Mouse (Mus musculus) c-Kit-positive CD71-negative TER-119-negative erythroid progenitor cells, embryonic 14.5 days (primary cell): ENCODE results near the gene Arvcf.

Experiments
- DNase-seq: peaks from one replicate; pipeline ENCODE4 v3.0.0-alpha.2; 2013; ENCODE audit warnings: low read depth

Gene Arvcf

GRCm38 (mm10) chr16:18388583-18389435 lies 40.8 kb downstream of the Arvcf start:
- DNase-seq: no peak

DNA sequence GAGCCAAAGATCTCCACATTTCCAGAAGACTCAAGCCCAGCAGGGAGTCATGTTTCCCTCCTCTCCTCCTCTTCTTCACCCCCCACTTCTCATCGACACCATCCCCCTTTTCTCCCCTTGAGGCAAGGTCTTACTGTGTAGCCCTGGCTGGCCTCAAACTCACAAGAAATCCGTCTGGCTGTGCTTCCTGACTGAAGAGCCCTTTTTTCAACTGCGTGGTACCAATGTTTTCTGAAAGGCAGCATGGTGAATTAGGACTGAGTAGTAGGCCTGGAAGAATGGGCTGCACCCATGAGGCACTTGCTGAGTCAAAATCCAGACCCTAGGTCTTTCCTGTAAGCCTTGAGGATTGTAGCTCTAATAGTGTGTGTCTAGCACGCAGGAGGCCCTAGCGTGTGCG lies 42.4 kb downstream of the Arvcf start:
- no peak for DNase-seq

DNA sequence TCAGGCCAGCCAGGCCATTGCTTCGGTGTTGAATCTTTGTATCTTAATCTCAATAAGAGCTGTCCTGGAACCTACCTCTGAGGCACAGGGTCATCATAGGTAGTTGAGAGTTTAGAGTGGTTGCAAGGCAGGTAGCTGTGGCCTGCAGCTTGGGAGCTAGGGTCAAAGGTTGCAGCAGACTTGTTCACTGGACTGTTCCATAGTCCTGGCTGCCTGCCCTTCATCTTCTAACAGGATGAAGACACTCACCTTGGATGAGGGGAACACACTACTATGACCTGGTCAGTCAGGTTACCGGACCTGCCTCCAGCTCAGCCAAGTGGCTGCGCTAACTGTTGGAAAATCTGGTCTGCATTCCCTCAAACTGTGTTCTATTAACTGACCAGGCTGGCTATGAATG lies 43.1 kb downstream of the Arvcf start:
- no peak for DNase-seq

DNA sequence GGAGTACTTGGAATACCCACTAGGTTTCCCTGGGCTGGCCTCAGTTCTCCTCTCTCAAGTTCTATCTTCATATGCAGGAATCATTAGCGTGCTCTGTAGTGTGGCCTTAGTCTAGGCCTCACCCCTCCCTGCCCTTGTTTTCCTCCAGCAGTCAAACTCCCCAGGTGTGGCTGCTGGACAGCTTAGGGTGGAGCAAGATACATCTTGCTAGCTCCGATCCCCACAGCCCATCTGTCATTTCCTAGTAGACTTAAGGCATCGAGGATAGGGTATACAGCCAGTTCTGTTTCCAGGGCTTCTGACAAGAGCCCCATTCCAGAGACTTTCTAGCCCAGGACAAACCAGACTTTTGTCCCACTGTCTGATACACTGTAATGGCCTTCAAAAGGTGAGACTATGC lies 43.7 kb downstream of the Arvcf start:
- no peak for DNase-seq

GRCm38 (mm10) chr16:18392469-18393426 lies 44.8 kb downstream of the Arvcf start:
- DNase-seq: peak; percentile 61

GRCm38 (mm10) chr16:18393595-18393994 lies 45.6 kb downstream of the Arvcf start:
- no peak for DNase-seq

DNA sequence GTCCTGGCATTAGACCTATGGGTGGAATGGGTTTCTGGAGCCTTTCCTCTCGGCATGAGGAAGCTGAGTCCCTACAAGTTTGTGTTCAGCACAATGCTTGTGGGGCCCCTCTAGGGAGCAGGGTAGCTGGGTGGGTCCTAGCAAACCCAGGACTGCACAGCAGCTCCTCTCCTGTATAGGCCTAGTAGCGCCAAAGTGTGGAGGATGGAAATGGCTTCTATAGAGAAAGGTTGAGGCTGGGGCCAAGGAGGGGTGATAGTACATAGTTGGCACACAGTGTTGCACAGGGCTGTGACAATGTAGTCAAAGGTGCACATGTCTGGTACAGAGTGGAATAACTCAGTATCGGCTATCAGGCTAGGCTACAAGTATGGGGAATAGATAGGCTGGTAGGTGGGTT lies 46.1 kb downstream of the Arvcf start:
- no peak for DNase-seq

DNA sequence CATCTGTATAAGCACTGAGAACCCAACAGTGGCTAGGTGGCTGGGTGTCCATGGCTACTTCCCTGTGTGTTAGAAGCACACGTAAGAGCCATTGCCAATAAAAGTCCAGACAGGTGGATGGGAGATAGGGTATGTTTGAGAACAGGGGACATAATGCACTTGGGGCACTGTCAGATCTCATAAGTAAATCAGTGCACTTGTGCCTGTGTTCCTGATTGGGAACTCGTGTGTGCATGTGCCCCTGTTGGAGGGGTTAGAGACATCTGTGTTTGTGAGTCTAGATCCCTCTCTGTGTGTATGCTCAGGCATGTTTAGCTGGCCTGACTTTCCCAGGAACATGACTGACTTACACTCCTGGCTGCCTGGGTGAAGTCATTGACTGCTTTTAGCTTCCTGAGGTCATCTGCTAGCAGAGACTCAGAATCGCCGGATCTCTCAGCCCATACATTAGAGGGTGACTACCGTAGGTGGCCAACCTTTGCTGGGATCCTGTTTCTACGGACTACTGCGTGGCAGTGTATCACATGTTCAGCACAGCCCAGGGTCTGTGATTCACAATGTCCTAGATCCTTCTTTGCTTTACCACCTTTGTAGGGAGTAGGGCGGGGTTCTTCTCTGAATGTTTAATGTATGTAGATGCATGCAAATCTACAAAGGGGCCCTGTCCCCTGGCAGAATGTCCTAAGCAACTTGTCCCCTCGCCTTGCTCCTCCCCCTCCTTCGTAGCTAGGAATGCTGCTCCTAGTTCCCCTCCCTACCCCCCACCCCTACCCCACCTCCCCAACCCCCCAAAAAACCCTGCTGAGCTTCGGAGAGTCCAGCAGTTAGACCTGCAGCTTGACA lies 47.0 kb downstream of the Arvcf start:
- DNase-seq: no peak

DNA sequence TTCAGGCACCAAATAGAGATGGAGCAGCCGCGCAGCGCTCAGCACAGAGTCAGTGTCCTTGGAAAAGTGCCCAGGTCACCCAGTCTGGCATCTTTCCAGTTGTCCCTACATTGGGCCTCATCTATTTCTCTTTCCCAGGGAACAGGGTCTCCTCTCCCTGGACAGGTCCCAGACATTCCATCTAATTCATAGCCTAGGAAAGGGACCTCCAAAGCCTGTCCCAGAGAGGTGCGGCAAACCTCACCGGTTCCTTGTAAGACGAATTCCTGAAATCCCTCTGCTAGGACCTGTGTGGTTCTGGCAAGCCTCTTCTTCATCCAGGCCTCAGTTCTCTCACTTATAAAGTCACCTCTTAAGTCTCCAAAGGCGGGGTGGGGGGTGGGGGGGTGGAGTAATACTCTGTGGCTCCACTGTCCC lies 47.6 kb downstream of the Arvcf start:
- DNase-seq: no peak

DNA sequence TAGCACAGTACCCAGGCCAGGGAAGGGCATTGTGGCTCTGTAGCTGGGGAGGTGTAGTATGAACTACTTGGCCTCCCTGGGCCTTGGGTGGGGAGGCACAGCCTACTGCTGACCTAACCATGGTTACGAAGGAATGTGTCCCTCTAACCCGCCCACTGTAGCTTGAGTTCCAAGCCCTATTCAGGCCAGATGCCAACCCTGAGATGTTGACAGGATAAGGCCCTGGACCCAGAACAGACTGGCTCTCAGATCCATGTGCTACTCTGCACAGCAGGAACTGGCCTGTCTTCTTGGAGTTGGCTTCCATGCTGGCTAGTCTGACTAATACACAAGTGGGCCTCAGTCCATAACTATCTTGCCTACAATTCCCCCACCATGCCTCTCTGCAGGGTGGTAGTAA lies 48.2 kb downstream of the Arvcf start:
- DNase-seq: no peak

GRCm38 (mm10) chr16:18396791-18397621 lies 49.0 kb downstream of the Arvcf start:
- DNase-seq: no peak

DNA sequence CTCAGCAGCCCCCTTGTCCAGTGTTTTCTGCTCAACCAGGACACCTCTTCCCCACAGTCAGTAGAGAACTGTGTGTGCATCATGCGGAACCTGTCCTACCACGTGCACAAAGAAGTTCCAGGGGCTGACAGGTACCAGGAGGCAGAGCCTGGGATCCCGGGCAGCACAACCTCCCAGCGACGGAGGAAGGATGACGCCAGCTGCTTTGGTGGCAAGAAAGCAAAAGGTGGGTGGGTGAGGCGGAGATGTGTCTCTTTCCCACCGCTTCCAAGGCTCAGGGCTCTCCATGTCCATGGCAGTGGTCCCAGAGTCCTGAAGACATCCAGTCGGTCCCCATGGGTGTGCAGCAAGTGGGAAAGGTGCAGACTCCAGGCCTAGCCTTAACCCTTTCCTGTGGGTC lies 52.0 kb downstream of the Arvcf start:
- DNase-seq: no peak

GRCm38 (mm10) chr16:18400472-18401216 lies 52.7 kb downstream of the Arvcf start:
- no peak for DNase-seq

- no peak for DNase-seq
These were observed 55.3 kb downstream of the Arvcf start for GRCm38 (mm10) chr16:18403285-18403684.

DNA sequence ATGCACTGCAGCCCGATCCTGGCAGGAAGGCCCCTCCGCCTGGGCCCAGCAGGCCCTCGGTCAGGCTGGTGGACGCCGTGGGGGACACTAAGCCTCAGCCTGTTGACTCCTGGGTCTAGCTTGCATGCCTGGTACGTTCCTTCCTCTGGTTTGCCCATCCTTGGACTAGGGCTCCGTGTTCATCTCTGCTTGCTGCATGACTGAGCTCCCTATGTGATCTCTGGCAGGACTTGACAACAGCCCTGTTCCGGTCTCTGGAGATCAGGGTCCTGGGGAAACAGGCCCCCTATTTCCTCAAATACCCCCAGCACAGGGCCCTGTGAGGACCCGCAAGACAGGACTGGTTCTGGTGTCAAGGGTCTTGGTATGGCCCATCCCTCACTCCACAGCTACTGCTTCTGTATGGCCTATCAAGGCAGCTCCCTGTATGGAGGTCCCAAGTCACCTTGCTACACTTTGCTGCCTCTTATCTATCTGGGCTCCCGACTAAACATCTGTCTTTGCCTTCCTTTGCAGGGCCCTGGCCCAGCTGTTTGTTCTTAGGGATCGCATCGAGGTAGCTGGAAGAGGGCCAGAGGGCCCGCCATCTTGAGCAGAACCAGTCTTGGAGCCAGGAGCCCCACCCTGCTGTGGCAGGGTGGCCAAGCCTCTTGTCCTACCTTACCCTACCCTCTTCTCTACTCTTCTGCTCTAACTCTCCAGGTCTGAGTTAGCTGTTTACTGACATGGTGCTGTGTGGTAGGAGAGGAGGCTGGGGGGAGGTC lies 57.3 kb downstream of the Arvcf start:
- DNase-seq: no peak

GRCm38 (mm10) chr16:18405876-18406275 lies 57.9 kb downstream of the Arvcf start:
- DNase-seq: no peak

DNA sequence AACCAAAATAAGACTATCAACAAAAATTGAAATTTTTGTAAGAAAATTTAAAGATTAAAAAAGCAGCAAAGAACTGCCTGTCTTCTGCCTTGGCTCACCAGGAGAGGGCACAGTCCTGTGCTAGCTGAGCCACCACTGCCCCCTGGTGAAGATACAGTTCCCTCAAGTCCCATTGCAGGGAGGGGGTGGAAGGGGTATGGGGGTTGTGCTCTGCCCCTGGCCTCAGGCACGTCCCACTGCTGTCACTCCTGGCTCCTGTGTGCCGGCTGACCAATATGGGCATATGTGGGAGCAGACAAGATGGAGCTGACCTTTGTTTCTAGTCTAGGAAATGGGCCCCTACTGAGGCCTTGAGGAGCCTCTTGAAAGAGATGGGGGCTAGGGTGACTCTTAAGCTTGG lies 58.3 kb downstream of the Arvcf start:
- DNase-seq: no peak

GRCm38 (mm10) chr16:18407912-18408311 lies 59.9 kb downstream of the Arvcf start:
- no peak for DNase-seq

DNA sequence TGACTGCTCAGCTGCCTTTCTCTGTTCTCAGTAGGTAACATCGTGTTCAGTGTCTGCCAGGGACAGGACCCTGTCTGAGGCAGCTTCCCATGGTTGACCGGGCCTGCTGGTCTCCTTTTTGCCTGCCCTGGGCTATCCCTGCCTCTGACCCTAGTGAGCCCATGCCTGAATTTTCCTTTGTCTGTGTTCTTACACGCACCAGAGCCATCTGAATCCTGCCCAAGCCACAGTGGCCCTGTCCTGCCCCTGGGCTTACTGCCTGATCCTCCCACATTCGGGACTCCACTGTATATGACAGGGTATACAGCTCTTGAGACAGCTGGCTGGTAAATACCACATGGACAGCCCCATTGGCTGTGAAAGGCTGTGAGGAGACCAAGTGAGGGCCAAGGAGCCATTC lies 61.8 kb downstream of the Arvcf start:
- no peak for DNase-seq

DNA sequence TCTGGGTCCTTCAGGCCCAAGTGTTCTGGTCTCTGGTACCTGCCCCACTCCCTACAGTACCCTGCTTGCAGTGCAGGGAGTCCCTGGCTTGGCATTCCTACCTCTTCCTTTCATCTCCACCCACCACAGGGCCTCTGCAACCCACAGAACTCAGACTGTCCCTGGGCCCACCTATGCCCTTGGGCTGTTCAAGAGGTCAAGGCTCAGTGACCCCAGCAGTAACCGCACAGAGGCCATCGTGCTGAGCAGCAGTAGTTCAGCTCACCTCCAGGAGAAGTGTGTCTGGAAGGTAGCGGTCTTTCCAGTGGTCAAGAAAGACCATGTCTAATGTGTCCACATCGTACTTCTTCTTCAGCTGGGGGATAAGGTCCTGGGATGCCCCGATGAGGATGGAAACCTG lies 62.4 kb downstream of the Arvcf start:
- no peak for DNase-seq
